Mouse (Mus musculus): ENCODE results near the gene Inpp5d.

DNA sequence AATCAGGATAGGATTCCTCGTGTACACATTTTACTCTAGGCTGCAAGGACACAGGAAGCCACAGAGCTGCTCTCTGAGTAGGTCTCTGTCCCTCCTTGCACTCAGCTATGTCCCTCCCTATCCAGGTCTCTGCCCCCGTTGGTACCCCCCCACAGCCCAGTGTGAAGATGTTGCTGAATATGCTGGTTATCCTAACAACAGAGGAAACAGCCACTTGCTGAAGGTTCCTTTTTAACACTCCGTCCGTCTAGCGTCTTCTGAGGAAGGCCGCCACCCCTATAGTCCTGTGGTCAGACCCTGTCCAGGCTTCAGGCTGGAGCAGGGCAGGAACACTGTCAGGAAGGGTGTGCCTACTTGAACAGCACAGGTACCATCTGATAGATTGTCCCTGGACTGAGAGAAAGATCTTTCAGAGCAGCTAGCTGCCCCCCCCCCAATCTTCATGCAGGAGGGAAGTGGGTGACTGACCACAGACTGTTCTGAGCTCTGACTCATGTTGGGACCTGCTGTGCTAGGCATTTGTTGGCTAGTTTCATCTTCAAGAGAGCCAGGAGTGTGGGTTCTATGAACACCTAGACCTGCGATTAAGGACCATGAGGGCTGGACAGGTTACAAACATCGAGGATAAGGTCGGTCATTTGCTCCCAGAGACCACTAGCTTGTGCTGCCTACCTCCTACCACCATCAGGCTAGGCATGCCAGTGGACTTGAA lies 1.2 kb downstream of the Inpp5d start:
- TF ChIP-seq CTCF (IDR thresholded peaks at IDR 0.05; ENCODE audit: extremely low read depth, insufficient read depth, low read length) (no peak), POLR2A (IDR thresholded peaks at IDR 0.05; ENCODE audit: extremely low read depth, insufficient read depth, low read length) (no peak)
